Mouse (Mus musculus): ENCODE measurements at regions not wholly inside any gene's neighbourhood (a gene's known extent, or its start where the extent isn't known, plus 50 kb on each side); places are given as distances from the start of the nearest gene placed in this dataset.

DNA sequence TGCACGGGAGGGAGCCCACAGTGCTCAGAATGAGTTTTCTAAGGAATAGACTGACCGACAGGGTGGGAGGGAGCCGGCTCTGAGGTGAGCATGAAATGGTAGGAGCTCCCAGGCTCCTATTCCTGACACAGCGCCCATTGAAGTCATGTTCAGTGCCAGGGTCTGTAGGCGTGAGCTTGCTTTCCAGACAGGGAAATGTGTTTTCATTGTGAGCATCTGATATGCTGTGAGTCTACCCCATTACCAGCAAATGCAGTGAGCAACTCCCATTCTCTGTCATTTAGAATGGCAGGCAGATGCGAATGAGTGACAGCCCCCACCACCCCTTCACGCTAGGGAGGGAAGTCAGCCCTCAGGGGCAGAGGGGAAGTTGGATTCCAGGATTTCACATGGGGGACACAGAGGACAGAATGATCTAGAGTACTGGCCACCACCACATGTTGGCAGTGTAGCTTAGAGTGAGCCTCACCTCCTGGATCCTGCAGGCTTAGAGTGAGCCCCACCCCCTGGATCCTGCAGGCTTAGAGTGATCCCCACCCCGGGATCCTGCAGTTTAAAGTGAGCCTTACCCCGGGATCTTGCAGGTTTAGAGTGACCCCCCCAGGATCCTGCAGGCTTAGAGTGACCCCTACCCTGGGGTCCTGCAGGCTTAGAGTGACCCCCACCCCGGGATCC, 283.2 kb upstream of the Eef2kmt start:
- no peak for DNase-seq (ENCODE audit: low read depth)

DNA sequence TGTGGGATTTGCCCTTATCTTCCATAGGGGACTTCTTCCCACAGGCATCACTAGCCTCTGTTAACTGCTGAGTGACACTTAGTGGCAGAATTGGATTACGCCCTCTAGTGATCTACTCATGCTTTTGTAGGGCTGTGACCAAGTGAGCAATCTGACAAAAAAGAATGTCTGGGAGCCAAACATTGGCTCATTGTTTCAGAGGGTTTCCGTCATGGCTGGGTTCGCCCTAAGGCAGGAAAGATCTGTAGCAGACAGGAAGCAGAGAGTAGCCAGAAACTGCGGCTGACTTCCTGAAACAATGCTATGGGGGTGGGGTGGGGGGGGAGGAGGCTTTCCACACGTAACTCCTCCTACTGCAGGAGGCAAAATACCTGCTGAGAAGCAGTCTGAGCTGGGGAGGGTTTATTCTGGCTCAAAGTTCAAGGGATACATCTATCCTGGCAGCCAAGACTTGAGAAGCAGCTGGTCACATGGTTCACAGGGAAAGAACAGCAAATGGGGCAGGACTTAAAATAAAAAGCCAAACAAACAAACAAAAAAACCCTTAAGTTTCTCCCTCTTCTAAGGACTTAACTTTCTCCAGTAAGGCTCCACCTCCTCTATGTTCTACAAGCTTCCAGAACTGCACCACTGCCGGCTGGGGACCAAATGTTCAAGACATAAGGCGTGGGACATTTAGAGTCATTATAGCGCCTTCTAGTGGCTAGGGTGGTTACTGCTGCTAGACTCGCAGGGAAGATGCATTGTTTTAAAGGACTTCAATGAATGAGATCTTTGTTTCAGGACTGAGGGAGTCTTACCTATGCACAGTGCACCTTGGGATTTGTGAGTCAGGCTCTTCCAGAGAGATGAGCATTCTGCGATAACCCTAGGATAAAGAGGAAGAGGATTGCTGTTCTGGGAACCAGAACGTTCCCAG, 281.8 kb upstream of the Eef2kmt start:
- DNase-seq (ENCODE audit: low read depth), result peak; percentile 7

DNA sequence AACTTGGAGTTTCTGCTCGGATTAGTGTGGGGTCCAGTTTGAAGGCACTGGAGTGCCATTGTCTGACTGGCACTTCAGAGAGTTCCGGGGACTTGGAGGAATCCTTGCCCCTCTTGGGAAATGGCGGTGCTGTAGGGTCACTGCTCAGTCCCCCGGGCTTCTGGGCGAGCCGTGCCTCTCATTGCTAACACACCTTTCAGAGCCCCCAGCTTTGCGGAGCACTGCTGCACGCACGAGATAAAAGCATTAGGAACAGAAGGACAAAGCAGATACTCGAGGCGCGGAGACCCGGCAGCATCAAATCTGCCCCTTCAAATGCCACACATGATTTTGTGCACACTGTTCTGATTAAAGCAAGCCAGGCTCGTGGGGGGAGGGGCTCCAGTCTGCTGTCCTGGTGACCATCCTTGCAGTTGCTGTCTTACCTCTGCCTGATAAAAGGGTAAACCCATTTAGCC, 280.8 kb upstream of the Eef2kmt start:
- no peak for DNase-seq (ENCODE audit: low read depth)

DNA sequence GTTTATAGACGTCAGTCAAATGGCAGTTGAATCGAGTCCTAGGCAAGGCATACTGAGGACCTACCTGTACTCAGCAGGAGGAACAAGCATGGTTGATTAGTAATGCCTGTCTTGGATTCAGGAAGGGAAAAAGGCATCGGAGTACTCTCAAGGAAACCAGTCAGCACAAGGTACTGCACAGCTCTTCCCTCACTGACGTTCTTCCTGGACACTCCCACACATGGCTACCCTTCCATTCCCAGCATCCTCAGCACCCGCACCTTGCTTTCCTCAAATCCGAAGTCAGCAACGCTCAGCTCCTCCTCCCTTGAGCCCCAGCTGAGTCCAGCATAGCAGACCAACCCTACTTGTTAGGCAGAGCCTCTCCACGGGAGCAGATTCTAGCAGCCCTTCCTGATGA, 279.6 kb upstream of the Eef2kmt start:
- DNase-seq (ENCODE audit: low read depth), result no peak

DNA sequence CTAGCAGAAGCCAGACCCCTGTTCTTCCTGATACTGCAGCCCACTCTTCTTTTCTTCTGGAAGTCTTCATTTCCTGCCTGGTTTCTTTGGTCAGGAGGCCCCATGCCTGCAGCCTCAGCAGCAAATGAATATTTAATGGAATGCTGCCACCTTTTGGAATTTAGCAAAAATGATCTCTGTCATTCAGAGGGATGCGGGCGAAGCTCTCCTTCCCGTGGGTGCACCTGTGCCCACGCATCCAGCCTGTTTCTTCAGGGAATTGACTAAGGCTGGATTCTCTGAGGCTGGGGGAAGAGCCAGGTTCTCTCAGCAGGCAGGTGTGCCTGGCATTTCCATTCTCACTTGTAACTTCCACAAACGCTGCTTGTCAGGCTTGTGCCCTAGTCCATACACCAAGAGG, 279.1 kb upstream of the Eef2kmt start:
- DNase-seq (ENCODE audit: low read depth), result no peak

DNA sequence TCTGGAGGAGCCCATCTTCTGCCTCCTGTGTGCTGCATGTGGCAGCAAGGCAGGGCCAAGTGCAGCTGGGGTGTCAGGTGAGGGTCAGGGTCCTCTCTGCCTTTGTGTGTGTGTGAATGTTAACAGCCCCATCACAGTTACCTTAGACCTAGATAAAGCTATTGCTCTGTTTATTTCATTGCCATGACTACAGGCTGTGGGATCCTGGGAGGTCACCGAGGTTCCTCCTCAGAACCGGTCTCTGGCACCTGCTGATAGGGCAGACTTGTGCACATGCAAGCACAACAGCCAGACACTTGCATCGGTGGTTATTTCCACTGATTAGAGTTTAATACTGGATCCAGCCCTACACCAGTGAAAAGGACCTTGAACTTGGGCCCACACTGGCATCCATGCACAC, 278.6 kb upstream of the Eef2kmt start:
- no peak for DNase-seq (ENCODE audit: low read depth)

DNA sequence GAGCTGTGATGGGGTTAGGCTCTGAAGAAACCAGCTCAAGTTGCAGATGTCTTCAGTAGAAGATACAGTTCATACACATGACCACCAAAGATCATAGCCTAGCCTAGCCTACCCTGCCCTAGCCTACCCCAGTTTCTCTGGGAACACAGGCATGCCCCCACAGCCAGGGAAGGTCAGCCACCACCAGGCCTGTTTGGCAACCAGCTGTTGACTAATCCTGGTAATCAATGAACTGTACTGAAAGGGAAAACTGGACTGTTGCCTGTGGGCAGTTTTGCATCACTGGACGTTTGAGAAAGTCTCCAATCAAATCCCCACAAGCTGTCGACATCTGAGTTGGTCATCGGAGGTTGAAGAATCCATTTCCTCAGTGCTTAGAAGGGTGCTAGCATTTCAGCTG, 276.5 kb upstream of the Eef2kmt start:
- no peak for DNase-seq (ENCODE audit: low read depth)

DNA sequence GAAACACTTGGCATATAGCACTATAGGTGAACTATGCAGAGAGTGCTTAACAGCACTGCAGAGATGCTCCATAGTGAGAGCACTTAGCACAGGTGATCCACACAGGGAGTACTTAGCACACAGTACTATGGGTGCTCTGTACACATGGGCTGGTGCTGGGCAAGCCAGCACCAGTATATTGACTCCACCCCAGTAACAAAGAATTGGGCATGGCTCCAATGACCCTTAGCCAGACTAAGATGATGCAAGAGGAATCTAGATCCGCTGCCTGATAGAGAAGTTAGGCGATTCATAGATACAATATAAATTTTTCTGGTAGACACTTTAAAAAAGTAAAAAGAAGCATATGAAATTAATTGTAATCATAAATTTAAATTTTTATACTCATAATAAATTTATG, 274.0 kb upstream of the Eef2kmt start:
- no peak for DNase-seq (ENCODE audit: low read depth)

DNA sequence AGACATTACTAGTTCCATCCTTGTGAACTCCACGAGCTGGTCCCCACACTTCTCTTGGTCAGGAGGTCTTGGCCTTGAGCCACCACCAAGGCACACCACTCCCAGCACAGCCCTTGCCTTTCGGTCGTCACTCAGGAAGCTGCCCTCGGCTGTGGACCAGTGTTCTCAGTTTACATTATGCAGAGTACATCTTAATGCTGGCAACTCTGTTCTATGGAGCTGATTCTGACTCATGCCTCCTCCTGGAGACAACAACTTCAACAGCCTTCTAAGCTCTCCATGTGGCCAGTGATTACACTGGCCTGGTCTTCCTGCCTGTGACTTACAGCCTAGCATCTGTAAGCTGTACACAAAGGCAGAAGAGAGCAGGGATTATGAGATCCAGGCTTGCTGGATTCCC, 272.2 kb upstream of the Eef2kmt start:
- no peak for DNase-seq (ENCODE audit: low read depth)

DNA sequence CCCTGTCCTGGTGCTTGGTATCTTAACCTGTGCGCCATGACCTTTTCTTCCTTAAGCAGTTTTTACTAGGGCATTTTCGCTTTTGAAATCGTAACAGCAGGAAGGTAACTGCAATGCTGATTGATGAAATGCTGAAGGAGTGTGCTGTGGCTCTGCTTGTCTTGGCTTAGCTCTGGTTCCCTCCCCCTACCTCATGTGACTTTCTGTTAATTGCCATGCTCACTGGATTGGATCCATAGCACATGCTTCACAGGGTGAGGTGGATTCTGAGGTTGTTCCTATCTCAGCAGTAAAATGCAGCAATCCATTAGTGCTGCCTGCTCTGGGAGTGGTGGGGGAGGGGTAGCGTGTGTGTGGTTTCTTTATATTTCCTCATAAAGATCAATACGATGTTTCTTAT, 268.6 kb upstream of the Eef2kmt start:
- no peak for DNase-seq (ENCODE audit: low read depth)

DNA sequence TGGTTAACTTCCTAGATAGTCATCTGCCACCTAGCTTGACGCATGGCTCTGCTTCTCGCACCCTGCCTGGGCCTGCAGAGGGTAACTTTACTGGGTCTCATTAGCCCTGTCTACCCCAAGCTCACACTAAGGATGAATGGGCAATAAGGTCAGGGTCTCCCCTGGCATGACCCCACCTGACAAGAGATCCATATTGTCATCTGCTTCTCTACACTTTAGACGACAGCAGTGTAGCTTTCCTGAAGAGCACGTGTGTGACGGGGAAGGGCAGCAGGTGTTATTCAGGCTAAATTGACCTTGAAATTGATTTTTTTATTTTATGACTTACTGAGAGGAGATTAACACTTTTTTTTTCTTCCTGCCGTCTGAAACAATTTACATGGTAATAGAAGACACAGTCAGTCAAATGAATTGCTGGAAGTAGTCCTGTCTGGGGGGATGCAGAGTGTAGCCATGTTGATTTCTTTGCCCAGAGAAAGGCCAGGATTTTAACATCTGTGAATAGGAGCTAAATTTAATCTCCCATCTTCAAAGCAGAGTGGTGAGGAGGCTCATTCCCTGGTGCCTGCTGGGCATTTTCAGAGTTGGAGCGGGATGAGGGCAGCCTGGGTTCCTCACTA, 267.7 kb upstream of the Eef2kmt start:
- no peak for DNase-seq (ENCODE audit: low read depth)

DNA sequence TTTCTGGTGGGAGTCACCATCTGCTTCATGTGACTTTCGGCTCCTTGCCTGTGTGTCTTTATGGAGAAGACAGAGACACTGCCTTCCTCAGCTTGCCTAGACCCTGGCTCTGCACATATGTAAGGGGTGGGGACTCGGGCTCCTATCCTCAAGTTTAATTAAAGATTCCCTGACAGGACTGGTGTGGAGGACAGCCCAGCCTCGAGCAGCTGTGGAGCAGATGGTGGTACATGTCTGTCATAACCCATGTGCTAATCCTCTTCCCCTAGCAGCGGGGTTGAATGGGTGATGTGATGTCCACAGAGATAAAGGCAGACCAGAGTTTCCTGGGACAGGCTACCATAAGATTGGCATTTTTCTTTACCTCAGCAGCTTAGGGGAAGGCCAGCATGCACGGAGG, 262.0 kb upstream of the Eef2kmt start:
- no peak for DNase-seq (ENCODE audit: low read depth)

DNA sequence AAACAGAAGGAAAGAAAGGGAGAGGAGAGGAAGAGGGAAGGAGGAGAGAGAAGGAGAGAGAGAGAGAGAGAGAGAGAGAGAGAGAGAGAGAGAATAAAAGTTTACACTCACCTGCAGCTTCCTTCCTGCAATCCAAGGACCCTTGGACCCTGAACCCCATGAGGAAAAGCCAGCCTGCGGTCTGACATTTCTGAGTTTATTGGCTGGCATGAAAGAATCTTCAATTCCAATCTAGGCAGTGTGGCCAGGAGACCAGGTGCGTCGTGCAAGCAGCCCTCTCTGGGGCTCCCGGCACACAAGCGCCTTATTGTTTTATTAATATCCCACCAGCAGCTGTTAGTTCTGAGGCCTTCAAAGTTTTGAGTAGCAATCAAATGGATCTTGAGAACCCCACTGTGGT, 260.1 kb upstream of the Eef2kmt start:
- DNase-seq (ENCODE audit: low read depth), result no peak

DNA sequence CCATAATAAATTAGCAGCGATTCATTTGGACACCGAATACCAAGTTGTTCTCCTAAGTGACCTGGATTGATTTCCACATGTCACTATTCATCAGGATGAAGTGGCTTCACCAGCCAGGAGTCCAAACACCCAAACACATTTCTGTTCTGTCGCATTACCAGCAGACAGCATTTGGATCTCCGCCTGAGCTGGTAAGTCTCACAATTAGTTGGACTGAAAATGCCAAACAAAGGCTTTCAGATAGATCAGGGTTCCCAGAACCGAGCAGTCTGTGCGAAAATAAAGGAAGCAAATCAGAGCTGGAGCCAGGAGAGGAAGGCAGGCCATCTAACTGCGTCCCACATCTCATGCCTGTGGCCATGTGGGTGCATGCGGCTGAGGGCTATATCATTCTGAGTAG, 251.5 kb upstream of the Eef2kmt start:
- no peak for DNase-seq (ENCODE audit: low read depth)

DNA sequence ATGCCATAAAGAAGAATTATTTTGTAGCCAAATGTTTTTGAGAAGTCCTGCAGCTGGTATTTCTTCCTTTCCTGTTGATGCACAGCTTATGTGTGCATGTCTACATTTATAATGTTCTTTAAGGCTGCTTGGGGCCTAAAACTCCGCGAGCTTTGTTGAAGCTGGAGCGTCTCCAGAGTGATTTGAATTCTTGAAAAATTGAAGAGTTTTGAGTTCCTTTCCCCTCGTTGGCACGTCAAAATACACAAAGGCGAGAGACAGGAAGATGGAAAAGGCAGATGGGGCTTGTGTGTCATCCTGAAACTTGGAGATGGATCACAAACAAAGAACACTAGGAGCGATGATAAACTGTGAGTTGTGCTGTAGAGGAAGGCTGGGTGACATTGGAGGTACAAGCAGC, 246.2 kb upstream of the Eef2kmt start:
- DNase-seq (ENCODE audit: low read depth), result no peak

DNA sequence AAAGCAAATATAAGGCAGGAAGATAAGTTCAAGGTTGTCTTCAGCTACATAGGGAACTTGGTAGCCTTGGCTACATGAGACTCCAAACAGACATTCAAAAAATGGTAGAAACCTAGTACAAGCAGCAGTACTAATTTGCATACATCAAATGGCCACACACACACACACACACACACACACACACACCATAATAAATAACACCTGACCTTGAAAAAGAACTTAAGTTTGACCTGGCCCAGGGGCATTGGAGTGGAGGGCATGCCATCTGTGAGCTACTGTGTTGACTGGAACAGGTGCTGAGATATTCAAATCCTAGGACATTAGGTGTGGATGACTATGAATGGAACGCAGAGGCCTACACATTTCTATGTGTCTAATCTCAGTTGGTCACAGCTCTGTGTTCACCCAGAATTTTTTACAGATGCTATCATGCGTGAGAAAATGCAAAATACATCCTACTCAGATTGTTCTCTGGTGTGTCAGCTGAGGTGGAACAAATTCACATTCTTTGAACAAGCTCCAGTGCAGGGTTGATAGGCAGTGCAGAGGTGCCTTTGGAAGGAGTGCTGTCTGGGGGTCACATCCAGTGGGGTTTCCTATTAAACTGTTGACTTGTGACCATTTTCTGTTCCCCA, 240.4 kb upstream of the Eef2kmt start:
- no peak for DNase-seq (ENCODE audit: low read depth)

DNA sequence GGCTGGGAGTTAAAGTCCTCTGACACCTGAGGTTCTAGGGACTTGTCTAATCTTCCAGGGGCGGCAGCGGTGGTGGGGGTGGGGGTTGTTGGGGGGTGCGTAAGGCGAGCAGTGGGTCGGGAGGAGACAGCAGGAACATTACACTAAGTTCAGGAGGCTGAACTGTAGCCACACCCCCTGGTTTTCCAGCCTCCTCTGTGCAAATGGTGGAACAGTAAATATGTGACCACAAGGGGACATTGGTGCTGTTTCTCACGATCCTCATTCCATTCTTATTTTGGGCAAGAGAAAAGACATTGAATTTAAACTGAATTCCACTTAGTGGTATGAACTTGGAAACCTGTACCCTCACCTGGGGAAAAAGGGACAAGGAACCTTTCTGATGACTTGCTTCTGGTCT, 237.6 kb upstream of the Eef2kmt start:
- DNase-seq (ENCODE audit: low read depth), result no peak

DNA sequence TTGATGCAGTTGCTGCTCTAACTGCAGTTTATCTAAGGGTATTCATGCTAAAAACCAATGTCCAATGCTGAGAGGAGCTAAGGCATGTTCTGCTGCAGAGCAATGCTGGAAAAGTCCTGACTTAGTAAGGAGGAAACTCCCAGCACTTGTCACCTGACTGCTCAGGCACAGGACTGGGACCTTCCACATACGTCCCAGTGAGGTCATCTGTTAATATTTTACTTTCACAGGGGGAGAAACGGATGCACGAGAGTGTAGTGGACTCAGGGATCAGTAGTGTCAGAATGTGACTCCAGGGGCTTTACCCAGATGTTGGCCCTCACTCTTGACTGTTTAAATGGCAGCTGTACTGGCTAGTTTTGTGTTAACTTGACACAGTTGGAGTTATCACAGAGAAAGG, 231.5 kb upstream of the Eef2kmt start:
- DNase-seq (ENCODE audit: low read depth), result no peak

DNA sequence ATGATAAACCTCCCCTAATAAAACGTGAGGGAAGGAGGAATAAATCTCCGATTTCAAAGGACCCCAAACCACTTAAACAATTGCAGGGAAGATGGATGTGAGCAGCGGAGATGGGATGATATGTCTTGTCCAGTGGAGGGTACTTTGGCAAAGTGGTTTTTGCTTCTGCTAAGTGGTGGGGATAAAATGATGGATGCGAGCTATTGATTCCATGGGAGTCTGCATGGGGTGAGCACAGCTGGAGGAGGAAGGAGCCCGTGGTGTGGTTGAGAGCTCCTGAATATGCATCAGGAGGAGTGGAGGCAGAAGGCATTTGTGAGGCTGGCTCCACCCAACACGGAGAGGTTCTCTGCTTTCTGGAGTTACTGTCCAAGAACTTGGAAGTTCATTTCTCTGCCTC, 227.6 kb upstream of the Eef2kmt start:
- DNase-seq (ENCODE audit: low read depth), result no peak

DNA sequence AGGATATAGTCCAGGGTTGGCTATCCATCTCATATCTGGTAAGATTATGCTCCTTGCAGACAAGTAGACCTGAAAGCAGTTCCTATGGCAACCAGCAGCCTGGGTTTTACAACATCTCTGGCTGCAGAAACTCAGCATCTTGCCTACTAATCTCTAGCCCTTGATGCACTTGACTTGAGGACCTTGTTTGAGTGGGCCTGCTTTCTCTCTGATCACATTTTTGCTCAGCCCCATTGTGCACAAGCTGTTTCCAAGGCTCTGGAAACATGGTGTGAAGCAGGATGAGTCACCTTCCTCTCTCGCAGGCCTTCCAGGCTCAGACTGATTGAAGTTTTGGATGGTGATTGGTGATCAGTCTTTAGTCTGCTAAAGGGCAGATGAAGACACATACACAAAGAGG, 224.4 kb upstream of the Eef2kmt start:
- no peak for DNase-seq (ENCODE audit: low read depth)

DNA sequence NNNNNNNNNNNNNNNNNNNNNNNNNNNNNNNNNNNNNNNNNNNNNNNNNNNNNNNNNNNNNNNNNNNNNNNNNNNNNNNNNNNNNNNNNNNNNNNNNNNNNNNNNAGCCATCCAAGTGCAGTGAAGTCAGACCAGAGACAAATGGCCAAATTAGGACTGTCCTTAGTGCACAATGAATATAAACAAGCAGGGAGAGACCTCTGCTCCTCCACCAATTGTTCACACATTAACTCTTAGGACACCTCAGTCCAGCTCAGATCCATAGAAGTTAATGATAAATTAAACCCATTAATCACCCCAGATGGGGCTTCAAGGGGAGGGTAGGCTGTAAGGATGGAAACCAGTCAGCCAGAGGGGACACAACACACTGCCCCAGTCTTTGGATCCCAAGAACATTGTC, 223.2 kb upstream of the Eef2kmt start:
- no peak for DNase-seq (ENCODE audit: low read depth)

DNA sequence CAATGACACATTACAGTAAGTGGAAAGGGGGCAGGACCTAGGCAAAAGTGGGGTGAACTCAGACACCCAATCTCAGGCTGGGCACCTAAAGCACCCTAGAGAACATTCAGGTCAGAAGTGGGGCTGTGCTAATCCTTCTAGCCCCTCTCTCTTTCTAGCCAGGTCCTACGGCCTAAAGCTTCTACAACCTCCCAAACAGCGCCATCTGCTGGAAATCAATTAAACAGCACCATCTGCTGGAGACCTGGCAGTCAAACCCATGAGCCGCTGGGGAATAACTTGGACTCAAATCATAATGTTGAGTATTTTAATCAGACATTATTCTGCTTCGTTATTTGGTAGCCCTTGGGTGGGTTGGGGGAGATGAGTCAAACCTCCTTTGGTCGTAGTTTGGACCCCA, 215.5 kb upstream of the Eef2kmt start:
- peak; percentile 19 for DNase-seq (ENCODE audit: low read depth)

DNA sequence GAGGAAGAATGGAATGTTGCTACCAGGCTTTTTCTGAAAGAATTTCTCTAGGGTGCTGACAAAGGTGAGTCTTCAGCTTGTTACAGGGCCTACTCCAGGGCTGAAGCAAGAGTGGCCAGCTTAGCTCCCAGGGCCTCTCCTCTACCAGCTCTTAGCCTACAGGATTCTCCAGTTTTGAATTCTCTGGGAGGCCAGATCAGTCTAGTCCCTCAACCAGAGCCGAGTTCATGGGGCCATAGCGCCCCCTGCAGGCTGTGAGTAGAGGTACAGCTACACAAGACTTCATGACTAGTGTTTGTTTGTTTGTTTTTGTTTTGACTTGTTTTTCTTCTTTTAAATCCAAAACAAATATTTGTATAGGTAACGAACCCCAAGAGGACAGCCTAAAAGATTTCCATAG, 211.8 kb upstream of the Eef2kmt start:
- no peak for DNase-seq (ENCODE audit: low read depth)
